Comparison of ENCODE assay signal across 18 mouse cellular contexts in the genomic region with DNA sequence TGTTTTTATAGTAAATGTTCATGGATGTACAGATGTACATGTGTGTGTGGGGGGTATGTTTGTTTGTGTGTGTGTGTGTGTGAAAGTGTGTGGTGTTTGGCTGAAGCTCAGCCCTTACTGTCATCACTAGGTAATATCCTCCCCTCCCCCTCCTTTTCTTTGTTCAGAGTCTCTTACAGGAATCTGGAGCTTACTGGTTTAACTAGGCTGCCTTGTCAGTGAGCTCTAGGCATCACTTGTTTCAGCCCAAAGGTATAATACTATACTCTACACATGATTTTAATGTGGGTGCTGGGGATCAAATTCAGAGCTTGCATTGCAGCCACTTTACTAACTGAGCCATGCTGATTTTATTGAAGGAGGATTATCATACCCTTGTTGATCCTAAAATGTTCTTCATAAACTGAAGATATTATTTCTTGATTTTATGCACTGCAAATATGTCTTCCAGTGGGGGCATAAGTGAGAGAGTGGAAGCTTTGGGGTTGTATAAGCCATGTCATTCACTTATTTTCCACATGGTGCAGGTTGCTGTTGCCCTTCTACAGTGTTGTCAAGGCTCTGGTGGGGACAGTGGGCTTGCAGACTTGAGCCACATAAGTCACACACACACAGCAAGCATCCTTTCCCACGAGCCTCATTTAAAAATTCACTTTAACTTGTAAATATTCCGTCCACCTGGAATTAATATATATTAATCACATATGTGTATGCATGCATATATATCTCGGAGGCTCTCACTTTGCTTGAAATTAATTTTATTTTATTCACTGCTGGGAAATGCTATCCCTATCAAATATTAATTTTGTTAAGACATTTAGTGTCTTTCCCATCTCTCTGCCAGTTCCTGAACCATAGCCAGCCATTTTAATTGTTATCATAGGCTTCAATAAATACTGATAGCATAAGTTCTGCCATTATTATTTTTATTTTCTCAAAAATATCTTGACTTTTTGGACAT. TPM values are rescaled to one million over a fixed set of nuclear protein-coding genes. Genes with fewer than 3 reads are reported as not detected.
DNase-seq lines count a peak whose midpoint lies in the region; ATAC-seq and TF ChIP-seq lines count a peak whose summit lies in the region.
"Had no signal": no experiment of that assay in that cellular context is flagged by ENCODE, and none has a peak within 500 bp of the region (broad histone marks: within the 10 kb centered on the region; RNA-seq: fewer than 3 reads in every experiment).

No protein-coding gene starts in this region.

- no peaks in the 10 kb centered on the region for H3K9me3 ChIP-seq in hindbrain, embryonic 14.5 days (ENCODE audit: control insufficient read depth, low read length)
- H3K9me3 ChIP-seq in hindbrain, embryonic 10.5 days = no peaks in the 10 kb centered on the region
- no peaks in the 10 kb centered on the region for H3K9me3 ChIP-seq in midbrain, postnatal 0 days (ENCODE audit: low read length)
- H3K9me3 ChIP-seq in midbrain, embryonic 14.5 days (ENCODE audit: control insufficient read depth, low read length) = no peaks in the 10 kb centered on the region
- no peaks in the 10 kb centered on the region for H3K9me3 ChIP-seq in hindbrain, postnatal 0 days (ENCODE audit: low read length)
- no peaks in the 10 kb centered on the region for H3K9me3 ChIP-seq in liver, embryonic 12.5 days (replicated peaks)
- H3K9me3 ChIP-seq: heart, embryonic 12.5 days had no signal

- H3K27me3 ChIP-seq in hindbrain, embryonic 14.5 days (ENCODE audit: control insufficient read depth, insufficient read depth, low read length) = no peaks in the 10 kb centered on the region
- H3K27me3 ChIP-seq in hindbrain, embryonic 10.5 days (ENCODE audit: insufficient read depth, poor library complexity, severe bottlenecking) = no peaks in the 10 kb centered on the region
- no peaks in the 10 kb centered on the region for H3K27me3 ChIP-seq in midbrain, postnatal 0 days (ENCODE audit: insufficient read depth, low read length)
- no peaks in the 10 kb centered on the region for H3K27me3 ChIP-seq in midbrain, embryonic 14.5 days (ENCODE audit: control insufficient read depth, insufficient read depth, low read length)
- no peaks in the 10 kb centered on the region for H3K27me3 ChIP-seq in hindbrain, postnatal 0 days (ENCODE audit: insufficient read depth, low read length)
- H3K27me3 ChIP-seq in liver, embryonic 12.5 days (replicated peaks) = no peaks in the 10 kb centered on the region
- H3K27me3 ChIP-seq: CH12.LX; heart, embryonic 12.5 days; Patski had no signal

- 71% methylated on average over 3 of the region's 3 CpGs for WGBS in hindbrain, embryonic 14.5 days
- 80% methylated on average over 3 of the region's 3 CpGs for WGBS in hindbrain, embryonic 10.5 days
- WGBS in midbrain, postnatal 0 days = 75% methylated on average over 3 of the region's 3 CpGs
- WGBS in midbrain, embryonic 14.5 days = 77% methylated on average over 3 of the region's 3 CpGs
- WGBS in hindbrain, postnatal 0 days = 68% methylated on average over 3 of the region's 3 CpGs
- WGBS in liver, embryonic 12.5 days (ENCODE audit: insufficient replicate concordance) = 45% methylated on average over 3 of the region's 3 CpGs

- peak; percentile 34; the same call in 1 of the 2 replicates for ATAC-seq in hindbrain, embryonic 14.5 days (ENCODE audit: low FRiP score)
- ATAC-seq in midbrain, postnatal 0 days (ENCODE audit: low FRiP score) = no peak
- ATAC-seq in midbrain, embryonic 14.5 days (ENCODE audit: low FRiP score, low TSS enrichment) = no peak
- peak; percentile 69 for ATAC-seq in hindbrain, postnatal 0 days
- ATAC-seq in liver, embryonic 12.5 days = no peak
- ATAC-seq: activated CD4-positive, CD25-positive, alpha-beta regulatory T cell, adult 4 months; forebrain, embryonic 14.5 days; Patski had no signal

- TF ChIP-seq CTCF in midbrain, postnatal 0 days (IDR thresholded peaks at IDR 0.05) = no peak
- TF ChIP-seq CTCF in hindbrain, postnatal 0 days (IDR thresholded peaks at IDR 0.05; ENCODE audit: low read depth) = no peak

- DNase-seq in hindbrain, embryonic 14.5 days (ENCODE audit: low spot score) = no peak
- no peak for DNase-seq in hindbrain, embryonic 10.5 days (ENCODE audit: low spot score)
- DNase-seq in midbrain, postnatal 0 days (ENCODE audit: low spot score) = peak; percentile 21
- no peak for DNase-seq in midbrain, embryonic 14.5 days
- peak; percentile 25 for DNase-seq in hindbrain, postnatal 0 days (ENCODE audit: low spot score)
- DNase-seq: adrenal gland, postnatal 14 days; cerebellum, adult 11-12 months; cerebellum, adult 9-10 months; cerebellum, postnatal 25 days; gastrocnemius, adult 2 months; gastrocnemius, postnatal 25 days had no signal

- no peak overlapping the region for H3K9ac ChIP-seq in hindbrain, embryonic 14.5 days
- H3K9ac ChIP-seq in midbrain, postnatal 0 days (replicated peaks; ENCODE audit: low read length, poor library complexity, severe bottlenecking) = no peak overlapping the region
- H3K9ac ChIP-seq in midbrain, embryonic 14.5 days (replicated peaks; ENCODE audit: low read length) = no peak overlapping the region
- no peak overlapping the region for H3K9ac ChIP-seq in hindbrain, postnatal 0 days (replicated peaks; ENCODE audit: low read length)
- no peak overlapping the region for H3K9ac ChIP-seq in liver, embryonic 12.5 days
- H3K9ac ChIP-seq: heart, embryonic 12.5 days had no signal

- H3K36me3 ChIP-seq in hindbrain, embryonic 14.5 days (replicated peaks; ENCODE audit: control insufficient read depth, insufficient read depth) = no peaks in the 10 kb centered on the region
- no peaks in the 10 kb centered on the region for H3K36me3 ChIP-seq in hindbrain, embryonic 10.5 days
- no peaks in the 10 kb centered on the region for H3K36me3 ChIP-seq in midbrain, postnatal 0 days (ENCODE audit: insufficient read depth, low read length)
- H3K36me3 ChIP-seq in midbrain, embryonic 14.5 days (ENCODE audit: control insufficient read depth, insufficient read depth, low read length) = no peaks in the 10 kb centered on the region
- H3K36me3 ChIP-seq in hindbrain, postnatal 0 days (ENCODE audit: insufficient read depth, low read length) = no peaks in the 10 kb centered on the region
- no peaks in the 10 kb centered on the region for H3K36me3 ChIP-seq in liver, embryonic 12.5 days
- H3K36me3 ChIP-seq: heart, embryonic 12.5 days had no signal

- no peak overlapping the region for H3K4me2 ChIP-seq in hindbrain, embryonic 14.5 days (replicated peaks)
- H3K4me2 ChIP-seq in midbrain, postnatal 0 days (ENCODE audit: low read depth, low read length, poor library complexity, severe bottlenecking) = no peak overlapping the region
- no peak overlapping the region for H3K4me2 ChIP-seq in midbrain, embryonic 14.5 days (ENCODE audit: low read length)
- no peak overlapping the region for H3K4me2 ChIP-seq in hindbrain, postnatal 0 days (ENCODE audit: low read depth, low read length)
- no peak overlapping the region for H3K4me2 ChIP-seq in liver, embryonic 12.5 days
- H3K4me2 ChIP-seq: heart, embryonic 12.5 days had no signal

- no peak overlapping the region for H3K4me3 ChIP-seq in hindbrain, embryonic 14.5 days (replicated peaks; ENCODE audit: low read length)
- no peak overlapping the region for H3K4me3 ChIP-seq in hindbrain, embryonic 10.5 days
- no peak overlapping the region for H3K4me3 ChIP-seq in midbrain, postnatal 0 days (ENCODE audit: low read depth, low read length)
- no peak overlapping the region for H3K4me3 ChIP-seq in midbrain, embryonic 14.5 days (replicated peaks; ENCODE audit: low read depth, low read length)
- no peak overlapping the region for H3K4me3 ChIP-seq in hindbrain, postnatal 0 days (ENCODE audit: low read length)
- H3K4me3 ChIP-seq in liver, embryonic 12.5 days = no peak overlapping the region
- H3K4me3 ChIP-seq: gastrocnemius, adult 2 months; heart, embryonic 12.5 days had no signal

- H3K27ac ChIP-seq in hindbrain, embryonic 14.5 days = no peak overlapping the region
- no peak overlapping the region for H3K27ac ChIP-seq in hindbrain, embryonic 10.5 days
- no peak overlapping the region for H3K27ac ChIP-seq in midbrain, postnatal 0 days (ENCODE audit: low read depth, low read length)
- no peak overlapping the region for H3K27ac ChIP-seq in midbrain, embryonic 14.5 days (replicated peaks; ENCODE audit: low read depth, low read length)
- no peak overlapping the region for H3K27ac ChIP-seq in hindbrain, postnatal 0 days
- H3K27ac ChIP-seq in liver, embryonic 12.5 days = no peak overlapping the region
- H3K27ac ChIP-seq: gastrocnemius, adult 2 months had no signal

- H3K4me1 ChIP-seq in hindbrain, embryonic 14.5 days (replicated peaks; ENCODE audit: control insufficient read depth, insufficient read depth, low read length) = no peaks in the 10 kb centered on the region
- no peaks in the 10 kb centered on the region for H3K4me1 ChIP-seq in hindbrain, embryonic 10.5 days (replicated peaks)
- H3K4me1 ChIP-seq in midbrain, postnatal 0 days (ENCODE audit: insufficient read depth, low read length) = no peaks in the 10 kb centered on the region
- H3K4me1 ChIP-seq in midbrain, embryonic 14.5 days (ENCODE audit: control insufficient read depth, insufficient read depth, low read length) = no peaks in the 10 kb centered on the region
- H3K4me1 ChIP-seq in hindbrain, postnatal 0 days (ENCODE audit: insufficient read depth, low read length) = no peaks in the 10 kb centered on the region
- no peaks in the 10 kb centered on the region for H3K4me1 ChIP-seq in liver, embryonic 12.5 days
- H3K4me1 ChIP-seq: heart, embryonic 12.5 days had no signal

RNA-seq across cellular contexts. Expression of gene Gm2115, which starts 45.0 kb away (rescaled TPM):
- polyA plus RNA-seq in hindbrain, embryonic 14.5 days (2014; fragmentation: Nextera tagmentation; extraction: Ambion mirVana) = 2.4 and 2.5 TPM in 2 replicates
- 0.02 and 0.03 TPM in 2 replicates for polyA plus RNA-seq in hindbrain, embryonic 10.5 days (2016; fragmentation: Nextera tagmentation; extraction: Ambion mirVana)
- total RNA-seq in midbrain, postnatal 0 days (2014; rRNA removed) = 1.9 and 2.6 TPM in 2 replicates
- 1.1 TPM in 2 replicates for polyA plus RNA-seq in midbrain, postnatal 0 days (2015; fragmentation: Nextera tagmentation; extraction: Ambion mirVana)
- 0.58 and 0.97 TPM in 2 replicates for polyA plus RNA-seq in midbrain, embryonic 14.5 days (2014; fragmentation: Nextera tagmentation; extraction: Ambion mirVana)
- total RNA-seq in hindbrain, postnatal 0 days (2014; rRNA removed) = 1.9 and 3.6 TPM in 2 replicates
- 1.7 TPM in 2 replicates for polyA plus RNA-seq in hindbrain, postnatal 0 days (2015; fragmentation: Nextera tagmentation; extraction: Ambion mirVana)
- polyA plus RNA-seq in liver, embryonic 12.5 days (2016; fragmentation: Nextera tagmentation; extraction: Ambion mirVana) = 0.04 and 0.11 TPM in 2 replicates
- total RNA-seq: granulocyte monocyte progenitor cell, adult 5-6 weeks had no signal

Comparison
In these comparisons a context has a peak if more than half of its experiments do, and no peak if none do; other contexts are left out.
1. DNase-seq: peak in midbrain, postnatal 0 days (single experiment) and hindbrain, postnatal 0 days (single experiment); none in hindbrain, embryonic 14.5 days (single experiment), hindbrain, embryonic 10.5 days (single experiment) and midbrain, embryonic 14.5 days (single experiment).
2. ATAC-seq: peak in hindbrain, embryonic 14.5 days (single experiment) and hindbrain, postnatal 0 days (single experiment); none in midbrain, postnatal 0 days (single experiment), midbrain, embryonic 14.5 days (single experiment) and liver, embryonic 12.5 days (single experiment).